Mouse (Mus musculus): ENCODE data around the gene Rbfox3. TPM values are rescaled to one million over a fixed set of nuclear protein-coding genes. Genes with fewer than 3 reads are reported as not detected.
"Not testable (repeated sequence)": the region's sequence is repeated elsewhere in the genome, so short reads cannot be mapped to it uniquely, and the experiment has no call there.

Gene Rbfox3
- polyA plus RNA-seq, 1 experiment from 2014 or later: 1.5 TPM

DNA sequence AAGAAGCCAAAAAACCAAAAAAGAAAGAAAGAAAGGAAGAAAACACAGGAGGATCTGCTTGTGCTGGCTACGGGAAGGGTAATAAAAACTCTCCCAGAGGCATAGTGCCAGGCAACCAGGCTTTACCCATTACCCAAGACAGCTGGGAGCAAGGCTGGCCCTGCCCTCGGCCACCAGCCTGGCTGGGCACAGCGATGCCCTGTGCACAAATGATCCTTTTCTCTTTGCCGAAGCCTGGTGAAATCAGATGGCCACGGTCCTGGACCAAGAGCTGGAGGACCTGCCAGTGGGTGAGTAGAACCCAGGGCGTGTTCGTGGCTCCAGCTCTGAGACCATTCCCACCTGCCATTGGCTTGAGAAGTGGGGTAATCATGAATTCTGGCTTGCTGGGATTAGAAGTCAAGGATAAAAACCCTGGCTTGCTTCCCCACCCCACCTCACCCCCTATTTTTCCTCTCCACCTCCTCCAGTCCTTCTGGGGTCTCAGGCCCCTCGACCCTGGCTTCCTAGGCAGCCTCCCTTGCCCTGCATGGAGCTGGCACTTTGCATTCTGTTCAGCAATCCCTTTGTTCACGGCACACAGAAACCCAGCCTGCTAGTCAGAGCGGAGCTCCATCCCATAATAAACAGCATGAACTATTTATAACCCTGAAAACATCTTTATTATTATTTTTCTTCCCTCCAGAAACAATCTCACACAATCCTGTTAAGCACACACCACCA lies 118.3 kb downstream of the Rbfox3 start:
- Histone ChIP-seq H3K4me1 (replicated peaks) (no peaks in the 10 kb centered on the region), H3K27me3 (replicated peaks) (no peaks in the 10 kb centered on the region), H3K27ac (no peak overlapping the region), H3K9ac (no peak overlapping the region), H3K36me3 (no peaks in the 10 kb centered on the region), H3K4me3 (replicated peaks) (no peak overlapping the region), H3K9me3 (no peaks in the 10 kb centered on the region), H3K4me2 (replicated peaks) (no peak overlapping the region)
- no peak for ATAC-seq
- 77% methylated on average over 10 of the region's 10 CpGs for WGBS

- ATAC-seq: no peak
- 78% methylated on average over 9 of the region's 9 CpGs for WGBS
- H3K4me2 ChIP-seq (replicated peaks): no peak overlapping the region
Measured at GRCm38 (mm10) chr11:118792163-118792915, 119.1 kb downstream of the Rbfox3 start.

GRCm38 (mm10) chr11:118791391-118791790 lies 120.0 kb downstream of the Rbfox3 start:
- no peak overlapping the region for H3K4me3 ChIP-seq (replicated peaks)
- no peaks in the 10 kb centered on the region for H3K27me3 ChIP-seq (replicated peaks)
- WGBS: 63% methylated on average over 6 of the region's 6 CpGs

More at GRCm38 (mm10) chr11:118792163-118792915, 119.1 kb downstream of the Rbfox3 start:
- Histone ChIP-seq H3K27me3 (replicated peaks) (no peaks in the 10 kb centered on the region), H3K4me1 (replicated peaks) (no peaks in the 10 kb centered on the region), H3K27ac (no peak overlapping the region), H3K9ac (no peak overlapping the region), H3K9me3 (no peaks in the 10 kb centered on the region), H3K4me3 (replicated peaks) (no peak overlapping the region), H3K36me3 (no peaks in the 10 kb centered on the region)

GRCm38 (mm10) chr11:118788091-118788490 lies 123.3 kb downstream of the Rbfox3 start:
- Histone ChIP-seq H3K27ac (no peak overlapping the region), H3K9me3 (no peaks in the 10 kb centered on the region), H3K4me1 (replicated peaks) (no peaks in the 10 kb centered on the region), H3K4me3 (replicated peaks) (no peak overlapping the region), H3K4me2 (replicated peaks) (no peak overlapping the region), H3K9ac (no peak overlapping the region), H3K36me3 (no peaks in the 10 kb centered on the region), H3K27me3 (replicated peaks) (no peaks in the 10 kb centered on the region)
- no peak for ATAC-seq
- 95% methylated on average over 1 of the region's 1 CpGs for WGBS

More at GRCm38 (mm10) chr11:118791391-118791790, 120.0 kb downstream of the Rbfox3 start:
- Histone ChIP-seq H3K4me1 (replicated peaks) (no peaks in the 10 kb centered on the region), H3K9ac (no peak overlapping the region), H3K4me2 (replicated peaks) (no peak overlapping the region), H3K27ac (no peak overlapping the region), H3K36me3 (no peaks in the 10 kb centered on the region), H3K9me3 (no peaks in the 10 kb centered on the region)
- ATAC-seq: no peak

- Histone ChIP-seq H3K4me2 (replicated peaks) (no peak overlapping the region), H3K27ac (no peak overlapping the region), H3K9ac (no peak overlapping the region), H3K36me3 (no peaks in the 10 kb centered on the region), H3K9me3 (no peaks in the 10 kb centered on the region), H3K27me3 (replicated peaks) (no peaks in the 10 kb centered on the region), H3K4me1 (replicated peaks) (no peaks in the 10 kb centered on the region), H3K4me3 (replicated peaks) (no peak overlapping the region)
- ATAC-seq: no peak
- 82% methylated on average over 5 of the region's 5 CpGs for WGBS
Measured at GRCm38 (mm10) chr11:118782677-118783076, 128.7 kb downstream of the Rbfox3 start.

GRCm38 (mm10) chr11:118775753-118776152 lies 135.6 kb downstream of the Rbfox3 start:
- Histone ChIP-seq H3K27me3 (replicated peaks) (no peaks in the 10 kb centered on the region), H3K4me3 (replicated peaks) (no peak overlapping the region), H3K9ac (no peak overlapping the region), H3K9me3 (no peaks in the 10 kb centered on the region), H3K4me2 (replicated peaks) (no peak overlapping the region), H3K4me1 (replicated peaks) (no peaks in the 10 kb centered on the region), H3K36me3 (no peaks in the 10 kb centered on the region), H3K27ac (no peak overlapping the region)
- WGBS: 12% methylated on average over 3 of the region's 3 CpGs
- no peak for ATAC-seq

- WGBS: 84% methylated on average over 2 of the region's 2 CpGs
- H3K27ac ChIP-seq; H3K4me2 ChIP-seq (replicated peaks); H3K9ac ChIP-seq; H3K4me3 ChIP-seq (replicated peaks); H3K36me3 ChIP-seq; H3K27me3 ChIP-seq (replicated peaks); ATAC-seq; H3K4me1 ChIP-seq (replicated peaks); H3K9me3 ChIP-seq: not testable (repeated sequence)
Measured at GRCm38 (mm10) chr11:118774777-118775176, 136.6 kb downstream of the Rbfox3 start.

DNA sequence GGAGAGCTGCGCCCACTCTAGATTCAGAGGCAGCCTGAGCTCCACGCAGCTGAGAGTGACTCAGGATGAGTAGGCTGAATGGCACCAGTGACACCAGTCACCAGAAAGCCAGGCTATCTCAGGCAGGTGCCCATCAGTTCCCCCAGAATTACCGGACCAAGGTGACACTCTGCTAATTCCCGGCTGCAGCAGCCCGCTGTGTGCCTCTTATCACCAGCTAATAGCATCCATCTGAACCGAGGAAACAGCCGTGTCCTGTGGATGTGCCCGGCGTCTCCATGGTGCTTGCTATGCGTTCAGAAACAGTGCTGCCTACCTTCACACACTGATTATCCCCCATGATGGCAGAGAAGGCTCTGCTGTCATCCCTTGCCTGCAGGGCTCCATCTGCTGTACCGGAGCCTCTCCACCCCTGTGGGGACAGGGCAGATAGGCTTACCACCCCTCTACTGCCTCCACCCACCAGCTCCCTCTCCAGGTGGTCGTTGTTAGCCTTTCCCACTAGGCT lies 138.3 kb downstream of the Rbfox3 start:
- no peak overlapping the region for H3K27ac ChIP-seq

DNA sequence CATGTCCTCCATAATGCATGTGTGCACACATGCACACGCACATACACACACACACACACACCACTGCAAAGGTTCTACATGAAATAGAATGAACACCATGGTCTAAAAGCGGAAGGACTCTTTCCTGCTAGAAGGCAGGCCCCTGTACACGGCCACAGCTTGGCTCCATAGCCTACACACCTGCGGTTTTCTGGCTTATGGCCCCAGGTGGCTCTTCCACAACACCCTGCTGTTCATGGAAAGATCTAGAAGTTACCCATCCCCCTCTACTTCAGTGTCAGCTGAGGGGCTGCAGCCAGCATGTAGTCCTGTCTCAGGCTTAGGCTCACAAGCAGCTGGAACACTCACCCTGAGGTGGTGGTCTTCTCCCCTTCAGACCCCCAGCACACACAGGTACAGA lies 140.0 kb downstream of the Rbfox3 start:
- ATAC-seq: no peak
- Histone ChIP-seq H3K27ac (no peak overlapping the region), H3K36me3 (no peaks in the 10 kb centered on the region), H3K4me3 (replicated peaks) (no peak overlapping the region), H3K4me1 (replicated peaks) (0 out of 2 replicates have a peak, but pooled peaks cover 6% of the 10 kb centered on the region), H3K27me3 (replicated peaks) (no peaks in the 10 kb centered on the region), H3K4me2 (replicated peaks) (no peak overlapping the region), H3K9me3 (no peaks in the 10 kb centered on the region), H3K9ac (no peak overlapping the region)
- WGBS: 91% methylated on average over 4 of the region's 4 CpGs

More for the DNA sequence above, 138.3 kb downstream of the Rbfox3 start:
- no peak for ATAC-seq
- no peaks in the 10 kb centered on the region for H3K36me3 ChIP-seq
- H3K9ac ChIP-seq: no peak overlapping the region
- no peak overlapping the region for H3K4me3 ChIP-seq (replicated peaks)
- no peaks in the 10 kb centered on the region for H3K9me3 ChIP-seq
- WGBS: 53% methylated on average over 12 of the region's 12 CpGs
- H3K27me3 ChIP-seq (replicated peaks): no peaks in the 10 kb centered on the region
- 0 out of 2 replicates have a peak, but pooled peaks cover 6% of the 10 kb centered on the region for H3K4me1 ChIP-seq (replicated peaks)
- no peak overlapping the region for H3K4me2 ChIP-seq (replicated peaks)

DNA sequence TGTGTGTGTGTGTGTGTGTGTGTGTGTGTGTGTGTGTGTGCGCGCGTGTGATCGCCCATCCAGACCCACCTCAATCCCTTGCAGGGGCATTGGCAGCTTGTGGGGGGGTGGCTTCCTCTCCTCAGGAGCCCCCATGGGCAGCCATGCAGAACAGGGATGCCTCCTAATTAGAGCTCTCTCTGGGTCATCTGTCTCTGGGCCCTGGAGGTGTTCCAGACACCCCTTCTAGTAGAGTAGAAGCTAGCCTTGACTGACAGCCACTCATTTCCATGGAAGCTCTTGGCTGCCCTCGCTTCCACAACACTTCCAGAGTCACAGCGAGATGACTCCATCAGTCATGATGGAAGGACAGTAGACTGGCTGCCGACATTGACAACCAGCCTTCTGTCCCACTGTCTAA lies 140.6 kb downstream of the Rbfox3 start:
- Histone ChIP-seq H3K4me1 (replicated peaks) (0 out of 2 replicates have a peak, but pooled peaks cover 6% of the 10 kb centered on the region), H3K36me3 (no peaks in the 10 kb centered on the region), H3K4me3 (replicated peaks) (no peak overlapping the region), H3K9me3 (no peaks in the 10 kb centered on the region), H3K9ac (no peak overlapping the region), H3K27me3 (replicated peaks) (no peaks in the 10 kb centered on the region), H3K4me2 (replicated peaks) (no peak overlapping the region), H3K27ac (no peak overlapping the region)
- 92% methylated on average over 7 of the region's 7 CpGs for WGBS
- no peak for ATAC-seq

GRCm38 (mm10) chr11:118769542-118769941 lies 141.9 kb downstream of the Rbfox3 start:
- no peak overlapping the region for H3K4me3 ChIP-seq (replicated peaks)
- WGBS: 51% methylated on average over 2 of the region's 2 CpGs
- no peaks in the 10 kb centered on the region for H3K27me3 ChIP-seq (replicated peaks)
- no peaks in the 10 kb centered on the region for H3K9me3 ChIP-seq
- no peak overlapping the region for H3K27ac ChIP-seq
- H3K36me3 ChIP-seq: no peaks in the 10 kb centered on the region
- H3K9ac ChIP-seq: no peak overlapping the region
- ATAC-seq: no peak
- no peak overlapping the region for H3K4me2 ChIP-seq (replicated peaks)
- 0 out of 2 replicates have a peak, but pooled peaks cover 6% of the 10 kb centered on the region for H3K4me1 ChIP-seq (replicated peaks)

GRCm38 (mm10) chr11:118768441-118768840 lies 143.0 kb downstream of the Rbfox3 start:
- H3K27ac ChIP-seq: no peak overlapping the region
- H3K4me3 ChIP-seq (replicated peaks): no peak overlapping the region
- no peak overlapping the region for H3K4me2 ChIP-seq (replicated peaks)
- H3K9ac ChIP-seq: no peak overlapping the region
- H3K36me3 ChIP-seq: no peaks in the 10 kb centered on the region
- H3K27me3 ChIP-seq (replicated peaks): no peaks in the 10 kb centered on the region
- ATAC-seq: no peak
- H3K9me3 ChIP-seq: no peaks in the 10 kb centered on the region
- 45% methylated on average over 3 of the region's 3 CpGs for WGBS
- 0 out of 2 replicates have a peak, but pooled peaks cover 6% of the 10 kb centered on the region for H3K4me1 ChIP-seq (replicated peaks)
